Mouse (Mus musculus): Measurements from ENCODE around the gene Kmt2d. TPM values are rescaled to one million over a fixed set of nuclear protein-coding genes. Genes with fewer than 3 reads are reported as not detected.
A peak's percentile ranks its signal among the peaks of the same experiment; 100 is the strongest.

Kmt2d gene
- total RNA-seq, 2 experiments from 2014 or later, result 100 to 101 TPM

DNA sequence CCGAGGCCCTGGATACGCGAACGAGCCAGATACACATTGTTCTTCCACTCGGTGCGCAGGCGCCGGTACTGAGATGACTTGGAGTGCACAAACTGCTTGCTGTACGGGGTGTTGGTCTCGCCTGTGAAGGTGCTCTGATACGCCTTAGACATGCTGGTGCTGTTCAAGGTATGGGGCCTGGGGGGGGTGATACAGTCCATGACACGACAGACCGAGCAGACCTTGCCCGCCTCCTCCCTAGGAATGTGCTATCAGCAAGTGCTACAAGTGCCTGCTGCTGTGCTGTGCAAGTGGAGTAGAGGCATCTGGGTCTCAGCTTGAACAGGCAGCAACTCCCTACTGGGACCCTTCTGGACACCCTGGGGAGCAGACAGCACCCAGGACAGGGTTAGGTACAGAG is 35.7 kb downstream of the Kmt2d start:
- TF ChIP-seq CTCF (IDR thresholded peaks at IDR 0.05), result no peak
- intact Hi-C loops (cut with DNase I), result no loop called here

GRCm38 (mm10) chr15:98834059-98834458 is 36.9 kb downstream of the Kmt2d start:
- no peak for TF ChIP-seq CTCF (IDR thresholded peaks at IDR 0.05)
- no peak for DNase-seq (ENCODE audit: extremely low spot score in 1 of 2, low spot score in 2 of 2)
- H3K4me3 ChIP-seq, result no peak overlapping the region
- H3K27ac ChIP-seq, result no peak overlapping the region
- intact Hi-C loops (cut with DNase I), result loop anchor here (5.0 kb wide), 1 partner anchor 33 kb away; no protein-coding TSS in a partner anchor

More for the DNA sequence above, 35.7 kb downstream of the Kmt2d start:
- H3K4me3 ChIP-seq, result no peak overlapping the region
- H3K27ac ChIP-seq, result no peak overlapping the region
- no peak for DNase-seq (ENCODE audit: extremely low spot score in 1 of 2, low spot score in 2 of 2)

- intact Hi-C loops (cut with DNase I), result loop anchor here (5.0 kb wide), 1 partner anchor 34 kb away; no protein-coding TSS in a partner anchor
- H3K27ac ChIP-seq, result no peak overlapping the region
- no peak for DNase-seq (ENCODE audit: extremely low spot score in 1 of 2, low spot score in 2 of 2)
- no peak overlapping the region for H3K4me3 ChIP-seq
- TF ChIP-seq CTCF (IDR thresholded peaks at IDR 0.05), result no peak
Observed at GRCm38 (mm10) chr15:98833281-98833680, 37.7 kb downstream of the Kmt2d start.

DNA sequence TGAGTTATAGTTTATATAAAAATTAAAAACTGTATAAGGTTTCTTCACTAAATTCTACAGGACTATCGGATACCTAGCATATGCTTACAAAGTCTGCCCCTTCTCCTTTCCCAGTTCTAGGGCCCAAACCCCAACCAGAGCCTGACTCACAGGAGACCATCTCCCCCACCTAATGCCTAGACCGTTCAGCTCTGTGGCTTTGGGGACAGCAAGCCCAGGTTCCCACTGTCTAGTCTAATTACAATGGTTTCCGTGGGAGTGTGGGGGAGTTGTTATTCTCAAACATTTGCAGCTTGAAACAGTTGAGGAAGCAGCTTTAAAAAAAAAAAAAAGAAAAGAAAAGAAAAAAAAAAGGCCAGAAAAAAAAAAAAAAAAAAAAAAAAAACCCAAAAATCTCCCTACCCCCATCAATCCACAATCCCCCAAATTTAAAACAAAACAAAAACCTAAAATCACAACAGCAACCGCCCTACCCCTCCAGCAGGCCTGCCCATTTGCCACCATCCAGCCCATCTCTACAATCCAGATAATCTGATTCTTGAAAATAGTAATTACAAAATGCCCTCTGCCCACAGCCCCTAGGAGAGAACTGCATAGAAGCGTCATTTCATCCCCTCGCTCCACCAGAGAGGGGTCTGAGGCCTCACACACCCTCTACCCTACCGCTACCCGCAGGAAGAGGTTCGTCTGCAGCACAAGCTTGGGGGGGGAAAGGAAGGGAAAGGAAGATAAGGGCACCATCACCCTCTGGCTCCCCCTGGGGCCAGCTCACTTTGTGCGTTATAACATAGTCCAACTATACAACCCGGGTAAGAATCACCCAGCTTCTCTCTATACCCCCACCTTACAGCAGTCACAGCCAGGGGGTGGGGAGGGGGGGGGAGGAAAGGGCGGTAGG is 38.6 kb downstream of the Kmt2d start:
- no peak for DNase-seq (ENCODE audit: extremely low spot score in 1 of 2, low spot score in 2 of 2)
- TF ChIP-seq CTCF (IDR thresholded peaks at IDR 0.05), result no peak; the same call in 1 of the 2 replicates
- intact Hi-C loops (cut with DNase I), result loop anchor here (5.0 kb wide), 1 partner anchor 35 kb away; no protein-coding TSS in a partner anchor
- H3K27ac ChIP-seq, result peak overlapping the region; percentile 94; the same call in 1 of the 2 replicates
- no peak overlapping the region for H3K4me3 ChIP-seq

DNA sequence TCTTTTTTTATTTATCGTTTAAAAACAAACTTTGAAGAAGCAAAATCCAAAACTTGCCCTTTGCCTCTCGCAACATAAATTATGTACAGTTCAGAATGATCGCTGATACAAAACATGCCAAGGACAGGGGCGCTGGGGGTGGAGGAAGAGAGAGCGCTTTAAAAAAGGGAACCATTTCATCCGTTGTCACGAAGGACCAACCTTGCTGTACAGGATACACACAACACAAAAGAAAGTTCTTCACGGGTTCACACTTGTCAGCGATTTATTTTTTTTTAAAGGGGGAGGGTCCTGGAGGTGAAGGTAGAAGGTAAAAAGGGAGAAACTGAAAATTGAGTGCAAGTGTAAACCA is 39.3 kb downstream of the Kmt2d start:
- Histone ChIP-seq H3K4me3 (peak overlapping the region; percentile 90), H3K27ac (peak overlapping the region; percentile 94)
- TF ChIP-seq CTCF (IDR thresholded peaks at IDR 0.05), result no peak
- intact Hi-C loops (cut with DNase I), result loop anchor here (2.0 to 5.0 kb wide), 2 partner anchors 27 to 36 kb away; no protein-coding TSS in a partner anchor
- no peak for DNase-seq (ENCODE audit: extremely low spot score in 1 of 2, low spot score in 2 of 2)

GRCm38 (mm10) chr15:98830736-98831683 is 40.0 kb downstream of the Kmt2d start, which contains the start of gene Prkag1:
Gene Prkag1 (minus strand): TSS chr15:98831521.
- DNase-seq (ENCODE audit: extremely low spot score in 1 of 2, low spot score in 2 of 2), result peak; percentile 94
- TF ChIP-seq CTCF (IDR thresholded peaks at IDR 0.05), result peak; percentile 67
- H3K27ac ChIP-seq, result peak within 1 kb of the TSS; percentile 94
- intact Hi-C loops (cut with DNase I), result loop anchor here (2.0 to 5.0 kb wide), 2 partner anchors 26 to 36 kb away; no protein-coding TSS in a partner anchor
- H3K4me3 ChIP-seq, result peak within 1 kb of the TSS; percentile 90

DNA sequence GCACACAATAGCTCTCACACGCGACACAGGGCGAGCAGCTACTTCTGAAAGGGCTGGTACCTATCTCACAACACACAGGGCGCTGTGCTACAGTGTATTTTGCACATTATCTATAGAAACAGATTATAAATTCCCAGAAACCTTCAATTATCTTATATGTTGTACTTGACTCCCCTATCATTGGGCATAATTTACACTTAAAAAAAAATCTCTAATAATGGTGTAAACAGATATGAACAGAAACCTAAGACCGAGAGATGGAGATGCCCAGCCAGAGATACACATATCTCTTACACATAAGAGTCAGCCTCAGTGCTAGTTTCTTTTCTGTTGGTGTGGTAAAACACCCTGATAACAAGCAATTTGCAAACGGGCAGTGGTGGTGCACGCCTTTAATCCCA is 43.4 kb downstream of the Kmt2d start:
- intact Hi-C loops (cut with DNase I), result no loop called here
- Histone ChIP-seq H3K4me3 (no peak overlapping the region), H3K27ac (no peak overlapping the region)
- TF ChIP-seq CTCF (IDR thresholded peaks at IDR 0.05), result no peak
- DNase-seq (ENCODE audit: extremely low spot score in 1 of 2, low spot score in 2 of 2), result no peak

DNA sequence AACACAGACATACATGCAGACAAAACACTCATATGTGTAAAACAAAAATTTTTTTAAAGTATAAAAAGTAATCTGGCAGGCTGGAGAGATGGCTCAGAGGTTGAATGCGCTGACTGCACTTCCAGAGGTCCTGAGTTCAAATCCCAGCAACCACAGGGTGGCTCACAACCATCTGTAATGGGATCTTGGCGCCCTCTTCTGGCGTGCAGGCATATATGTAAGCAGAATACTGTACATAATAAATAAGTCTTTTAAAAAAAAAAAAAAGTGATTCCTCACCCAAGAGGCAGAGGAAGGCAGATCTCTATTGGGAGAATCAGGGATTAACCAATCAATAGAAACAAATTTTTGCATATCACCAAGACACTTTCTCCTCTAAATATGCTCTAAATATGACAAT is 47.6 kb downstream of the Kmt2d start:
- TF ChIP-seq CTCF (IDR thresholded peaks at IDR 0.05), result peak; percentile 39
- no peak for DNase-seq (ENCODE audit: extremely low spot score in 1 of 2, low spot score in 2 of 2)
- intact Hi-C loops (cut with DNase I), result no loop called here
- Histone ChIP-seq H3K27ac (no peak overlapping the region), H3K4me3 (no peak overlapping the region)

- intact Hi-C loops (cut with DNase I), result no loop called here
- no peak overlapping the region; the same call in 1 of the 2 replicates for H3K27ac ChIP-seq
- no peak for TF ChIP-seq CTCF (IDR thresholded peaks at IDR 0.05)
- no peak overlapping the region for H3K4me3 ChIP-seq
- DNase-seq (ENCODE audit: extremely low spot score in 1 of 2, low spot score in 2 of 2), result no peak
Observed at GRCm38 (mm10) chr15:98822147-98822546, 48.9 kb downstream of the Kmt2d start.

DNA sequence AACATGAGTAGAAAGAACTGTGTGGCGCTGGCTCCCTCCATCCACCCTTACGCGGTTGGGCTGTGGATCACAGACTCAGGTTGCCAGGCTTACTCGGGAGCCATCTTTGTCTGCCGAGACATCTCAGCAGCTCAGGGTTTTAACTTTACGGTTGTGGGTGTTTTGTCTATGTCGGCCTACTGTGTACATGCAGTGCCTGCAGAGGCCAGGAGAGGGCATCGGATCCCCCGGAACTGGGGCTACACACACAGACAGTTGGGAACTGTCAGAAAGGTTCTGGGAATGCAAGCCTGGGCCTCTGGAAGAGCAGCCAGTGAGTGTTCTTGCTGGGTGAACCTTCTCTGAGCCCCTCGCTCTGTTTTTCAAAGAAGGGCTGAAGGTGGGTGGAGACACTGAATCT is 49.6 kb downstream of the Kmt2d start:
- peak overlapping the region; percentile 10; the same call in 1 of the 2 replicates for H3K27ac ChIP-seq
- peak in 1 of 2 experiments; percentile 43 for DNase-seq (ENCODE audit: extremely low spot score in 1 of 2, low spot score in 2 of 2)
- intact Hi-C loops (cut with DNase I), result no loop called here
- no peak overlapping the region for H3K4me3 ChIP-seq
- TF ChIP-seq CTCF (IDR thresholded peaks at IDR 0.05), result peak; percentile 49

DNA sequence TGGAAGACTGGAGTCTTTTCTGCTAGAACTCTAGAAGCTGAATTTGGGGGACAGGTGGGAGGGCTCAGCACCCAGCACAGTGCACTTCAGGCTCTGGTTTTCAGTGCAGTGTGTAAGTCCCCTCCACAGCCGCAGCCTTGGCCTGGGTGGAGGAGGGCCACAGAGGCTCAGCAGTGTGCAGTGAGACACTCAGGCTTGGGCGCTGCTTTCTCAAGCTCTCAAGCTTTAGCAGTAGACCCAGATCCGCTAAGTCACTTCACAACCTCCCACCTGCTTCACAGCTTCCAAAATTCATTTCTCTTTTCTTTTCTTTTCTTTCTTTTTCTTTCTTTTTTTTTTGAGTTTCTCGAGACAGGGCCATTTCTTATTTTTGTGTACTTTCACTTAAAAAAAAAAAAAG is 50.1 kb downstream of the Kmt2d start:
- no peak for DNase-seq (ENCODE audit: extremely low spot score in 1 of 2, low spot score in 2 of 2)
- Histone ChIP-seq H3K27ac (peak overlapping the region; percentile 55), H3K4me3 (no peak overlapping the region)
- intact Hi-C loops (cut with DNase I), result no loop called here
- no peak for TF ChIP-seq CTCF (IDR thresholded peaks at IDR 0.05)
